Mouse (Mus musculus) erythroblast, embryonic 14.5 days (primary cell): Measurements from ENCODE around the gene Znrf1. TPM values are rescaled to one million over a fixed set of nuclear protein-coding genes. Genes with fewer than 3 reads are reported as not detected.

Source experiments
- H3K27me3 ChIP-seq: 2 replicates; pipeline ENCODE4 v1.6.1; 2012; ENCODE audit warnings: inconsistent platforms; ENCODE audit not compliant: control insufficient read depth
- H3K36me3 ChIP-seq: 2 replicates; pipeline ENCODE4 v1.6.1; 2012; ENCODE audit warnings: mild to moderate bottlenecking, inconsistent platforms; ENCODE audit not compliant: control insufficient read depth
- H3K4me1 ChIP-seq: 2 replicates; pipeline ENCODE4 v1.6.1; 2012; ENCODE audit warnings: inconsistent platforms; ENCODE audit not compliant: control insufficient read depth
- H3K4me3 ChIP-seq: replicated peaks from 2 replicates; pipeline ENCODE3; 2012; ENCODE audit warnings: moderate library complexity, mild to moderate bottlenecking, inconsistent platforms
- H3K9me3 ChIP-seq: 2 replicates; pipeline ENCODE4 v1.6.1; 2012; ENCODE audit warnings: low read length, inconsistent platforms, mixed read lengths; ENCODE audit not compliant: control insufficient read depth
- GATA1 ChIP-seq: IDR thresholded peaks from 2 replicates; pipeline ENCODE4 v1.6.1; 2012; ENCODE audit warnings: low read length, inconsistent platforms, mixed read lengths
- TAL1 ChIP-seq: IDR thresholded peaks from 3 replicates; pipeline ENCODE4 v1.6.1; 2012; ENCODE audit warnings: low read length, inconsistent platforms, mixed read lengths
- polyA plus RNA-seq: library from polyadenylated mRNA; stranded (reverse); fragments of >175 nt; gene quantifications from 2 replicates; pipeline ENCODE4 v1.2.3, GENCODE M21; 2012

Znrf1 gene
- polyA plus RNA-seq, 1 experiment: 0.85 TPM

GRCm38 (mm10) chr8:111543712-111544380, 7.9 kb downstream of the Znrf1 start:
- H3K27me3 ChIP-seq: no peaks in the 10 kb centered on the region
- no peaks in the 10 kb centered on the region; the same call in 1 of the 2 replicates for H3K36me3 ChIP-seq
- H3K9me3 ChIP-seq: peaks cover 4% of the 10 kb centered on the region; the same call in 1 of the 2 replicates
- TF ChIP-seq TAL1 (no peak), GATA1 (no peak)
- peaks cover 29% of the 10 kb centered on the region for H3K4me1 ChIP-seq
- H3K4me3 ChIP-seq: no peak overlapping the region

GRCm38 (mm10) chr8:111545406-111546156, 9.7 kb downstream of the Znrf1 start:
- H3K4me3 ChIP-seq: no peak overlapping the region
- no peak for TF ChIP-seq GATA1
- no peak for TF ChIP-seq TAL1
- peaks cover 4% of the 10 kb centered on the region; the same call in 1 of the 2 replicates for H3K9me3 ChIP-seq
- H3K27me3 ChIP-seq: no peaks in the 10 kb centered on the region
- H3K4me1 ChIP-seq: peaks cover 39% of the 10 kb centered on the region
- H3K36me3 ChIP-seq: no peaks in the 10 kb centered on the region; the same call in 1 of the 2 replicates

- Histone ChIP-seq H3K4me3 (no peak overlapping the region), H3K36me3 (no peaks in the 10 kb centered on the region; the same call in 1 of the 2 replicates), H3K27me3 (no peaks in the 10 kb centered on the region), H3K9me3 (peaks cover 4% of the 10 kb centered on the region; the same call in 1 of the 2 replicates), H3K4me1 (peaks cover 28% of the 10 kb centered on the region)
- TF ChIP-seq GATA1: no peak
Observed at GRCm38 (mm10) chr8:111547144-111547543, 11.2 kb downstream of the Znrf1 start.

- Histone ChIP-seq H3K27me3 (no peaks in the 10 kb centered on the region), H3K36me3 (no peaks in the 10 kb centered on the region; the same call in 1 of the 2 replicates), H3K4me1 (peaks cover 23% of the 10 kb centered on the region), H3K4me3 (no peak overlapping the region), H3K9me3 (peaks cover 4% of the 10 kb centered on the region; the same call in 1 of the 2 replicates)
- TF ChIP-seq GATA1 (no peak), TAL1 (no peak)
Observed at GRCm38 (mm10) chr8:111548201-111548600, 12.3 kb downstream of the Znrf1 start.

- no peak for TF ChIP-seq GATA1
- no peak for TF ChIP-seq TAL1
- Histone ChIP-seq H3K4me1 (peaks cover 20% of the 10 kb centered on the region), H3K27me3 (no peaks in the 10 kb centered on the region), H3K4me3 (no peak overlapping the region), H3K9me3 (no peaks in the 10 kb centered on the region), H3K36me3 (no peaks in the 10 kb centered on the region)
Observed at GRCm38 (mm10) chr8:111550002-111550870, 14.3 kb downstream of the Znrf1 start.

GRCm38 (mm10) chr8:111551511-111552130, 15.7 kb downstream of the Znrf1 start:
- no peak overlapping the region for H3K4me3 ChIP-seq
- H3K4me1 ChIP-seq: peaks cover 14% of the 10 kb centered on the region
- TF ChIP-seq TAL1: no peak
- TF ChIP-seq GATA1: no peak
- H3K9me3 ChIP-seq: no peaks in the 10 kb centered on the region
- no peaks in the 10 kb centered on the region for H3K27me3 ChIP-seq
- no peaks in the 10 kb centered on the region for H3K36me3 ChIP-seq

GRCm38 (mm10) chr8:111561824-111562223, 25.9 kb downstream of the Znrf1 start:
- H3K36me3 ChIP-seq: no peaks in the 10 kb centered on the region
- TF ChIP-seq GATA1 (no peak), TAL1 (no peak)
- H3K27me3 ChIP-seq: no peaks in the 10 kb centered on the region
- peaks cover 37% of the 10 kb centered on the region for H3K4me1 ChIP-seq
- no peaks in the 10 kb centered on the region for H3K9me3 ChIP-seq
- H3K4me3 ChIP-seq: no peak overlapping the region

- TF ChIP-seq TAL1: no peak
- no peak for TF ChIP-seq GATA1
- Histone ChIP-seq H3K27me3 (no peaks in the 10 kb centered on the region), H3K4me1 (peaks cover 42% of the 10 kb centered on the region), H3K4me3 (no peak overlapping the region), H3K36me3 (no peaks in the 10 kb centered on the region), H3K9me3 (no peaks in the 10 kb centered on the region)
Observed at GRCm38 (mm10) chr8:111562274-111562803, 26.4 kb downstream of the Znrf1 start.
